Mouse (Mus musculus) cerebellum, adult 2 months (tissue): ENCODE results near the gene Ltbp3. TPM values are rescaled to one million over a fixed set of nuclear protein-coding genes. Genes with fewer than 3 reads are reported as not detected.

ENCODE experiments used
- DNase-seq, 2 experiments: peaks; one replicate each; pipeline ENCODE4 v3.0.0; 2021
- H3K27ac ChIP-seq: fragments of 200-500 bp; 2 replicates; pipeline ENCODE4 v1.5.1; 2012; ENCODE audit warnings: low read length, control low read depth, inconsistent platforms; ENCODE audit not compliant: insufficient read depth
- H3K27me3 ChIP-seq: fragments of 200-500 bp; 2 replicates; pipeline ENCODE4 v1.6.1; 2012; ENCODE audit warnings: inconsistent platforms, mild to moderate bottlenecking, low read length, moderate library complexity; ENCODE audit not compliant: control insufficient read depth, insufficient read depth
- H3K4me1 ChIP-seq: fragments of 200-500 bp; 2 replicates; pipeline ENCODE4 v1.6.1; 2011; ENCODE audit warnings: low read length; ENCODE audit not compliant: control insufficient read depth, insufficient read depth
- H3K4me3 ChIP-seq: fragments of 200-500 bp; replicated peaks from 2 replicates; pipeline ENCODE3; 2011; ENCODE audit warnings: mild to moderate bottlenecking, low read depth, low read length, control low read depth; ENCODE audit not compliant: insufficient read depth
- CTCF ChIP-seq: fragments of 200-500 bp; IDR thresholded peaks from 2 replicates; pipeline ENCODE4 v1.5.1; 2011; ENCODE audit warnings: low read depth, mild to moderate bottlenecking, control low read depth, low read length, moderate library complexity, borderline replicate concordance; ENCODE audit not compliant: insufficient read depth
- POLR2A ChIP-seq: fragments of 200-500 bp; IDR thresholded peaks from 2 replicates; pipeline ENCODE4 v1.6.1; 2011; ENCODE audit warnings: low read length, control low read depth, borderline replicate concordance; ENCODE audit not compliant: insufficient read depth
- WGBS: fragments of 180-500 bp; shearing (Covaris S2); methylation state at CpG from one replicate; pipeline ENCODE4 v1.1.7; 2018; 5-methylcytosine and 5-hydroxymethylcytosine counted together
- polyA plus RNA-seq: library from polyadenylated mRNA; depleted of rRNA; stranded (reverse); fragments of >200 nt; gene quantifications from 2 replicates; pipeline ENCODE4 v1.2.3, GENCODE M21; 2012; rRNA removed

Ltbp3 gene
- polyA plus RNA-seq, 1 experiment, result 165 TPM

GRCm38 (mm10) chr19:5807740-5808139 is 67.0 kb downstream of the Ltbp3 start:
- H3K4me1 ChIP-seq, result peaks cover 32% of the 10 kb centered on the region
- H3K27me3 ChIP-seq, result no peaks in the 10 kb centered on the region
- WGBS, result 61% methylated on average over 3 of the region's 3 CpGs
- no peak overlapping the region for H3K4me3 ChIP-seq
- TF ChIP-seq POLR2A (no peak), CTCF (no peak)
- no peak for DNase-seq
- no peak overlapping the region for H3K27ac ChIP-seq

Other genes starting within 250 kb of the Ltbp3 start
- 6.7 and 6.8 TPM in 2 replicates for gene 1700020D05Rik, start 237.1 kb upstream of the Ltbp3 start, polyA plus RNA-seq
- gene Snx32, start 230.4 kb upstream of the Ltbp3 start, polyA plus RNA-seq, result 176 and 185 TPM in 2 replicates
- gene Ovol1, start 180.3 kb upstream of the Ltbp3 start, polyA plus RNA-seq, result 0.05 TPM in 1 of 2 replicates, not detected in the other
- 5.1 and 5.6 TPM in 2 replicates for gene Ap5b1, start 172.9 kb upstream of the Ltbp3 start, polyA plus RNA-seq
- gene Rnaseh2c, start 139.0 kb upstream of the Ltbp3 start, polyA plus RNA-seq, result 79.1 and 83.5 TPM in 2 replicates
- gene Kat5, start 130.7 kb upstream of the Ltbp3 start, polyA plus RNA-seq, result 139 and 143 TPM in 2 replicates
- 39.0 and 40.3 TPM in 2 replicates for gene Rela, start 103.4 kb upstream of the Ltbp3 start, polyA plus RNA-seq
- 12.4 and 14.8 TPM in 2 replicates for gene Sipa1, start 77.2 kb upstream of the Ltbp3 start, polyA plus RNA-seq
- gene Map3k11, start 52.2 kb upstream of the Ltbp3 start, polyA plus RNA-seq, result 28.6 and 29.7 TPM in 2 replicates
- gene Pcnx3, start 52.0 kb upstream of the Ltbp3 start, polyA plus RNA-seq, result 65.0 and 65.1 TPM in 2 replicates
- 0.13 and 0.24 TPM in 2 replicates for gene Kcnk7, start 36.5 kb upstream of the Ltbp3 start, polyA plus RNA-seq
- 11.7 and 13.1 TPM in 2 replicates for gene Ehbp1l1, start 14.6 kb upstream of the Ltbp3 start, polyA plus RNA-seq
- 65.2 and 65.9 TPM in 2 replicates for gene Fam89b, start 11.3 kb upstream of the Ltbp3 start, polyA plus RNA-seq
- 158 and 170 TPM in 2 replicates for gene Scyl1, start 30.5 kb downstream of the Ltbp3 start, polyA plus RNA-seq
- 23.4 and 28.3 TPM in 2 replicates for gene Frmd8, start 134.4 kb downstream of the Ltbp3 start, polyA plus RNA-seq
- 4.3 and 5.0 TPM in 2 replicates for gene Slc25a45, start 136.9 kb downstream of the Ltbp3 start, polyA plus RNA-seq
- gene Tigd3, start 153.2 kb downstream of the Ltbp3 start, polyA plus RNA-seq, result 5.1 and 5.6 TPM in 2 replicates
- gene Dpf2, start 172.1 kb downstream of the Ltbp3 start, polyA plus RNA-seq, result 136 and 141 TPM in 2 replicates
- 23.8 and 25.2 TPM in 2 replicates for gene Cdc42ep2, start 183.9 kb downstream of the Ltbp3 start, polyA plus RNA-seq
- gene Pola2, start 223.3 kb downstream of the Ltbp3 start, polyA plus RNA-seq, result 16.8 and 19.7 TPM in 2 replicates
- gene Slc22a20, start 245.2 kb downstream of the Ltbp3 start, polyA plus RNA-seq, result not detected in 2 replicates